Mouse (Mus musculus): ENCODE results near the gene Clec3a.

Clec3a gene

GRCm38 (mm10) chr8:114417786-114418185, at the start of gene Clec3a:
Clec3a (plus strand) TSS chr8:114418086.
- no peak for DNase-seq

GRCm38 (mm10) chr8:114369038-114369976, 48.6 kb upstream of the Clec3a start:
- DNase-seq = peak; percentile 75

- DNase-seq = no peak
Observed at GRCm38 (mm10) chr8:114374390-114374789, 43.5 kb upstream of the Clec3a start.

- DNase-seq = no peak
Observed at GRCm38 (mm10) chr8:114384189-114384588, 33.7 kb upstream of the Clec3a start.

- no peak for DNase-seq
Observed at GRCm38 (mm10) chr8:114387494-114387893, 30.4 kb upstream of the Clec3a start.

GRCm38 (mm10) chr8:114390465-114391254, 27.2 kb upstream of the Clec3a start:
- DNase-seq = no peak

GRCm38 (mm10) chr8:114398326-114398725, 19.6 kb upstream of the Clec3a start:
- no peak for DNase-seq

GRCm38 (mm10) chr8:114399273-114399672, 18.6 kb upstream of the Clec3a start:
- no peak for DNase-seq

GRCm38 (mm10) chr8:114401679-114402078, 16.2 kb upstream of the Clec3a start:
- no peak for DNase-seq

- DNase-seq = no peak
Observed at GRCm38 (mm10) chr8:114411421-114411820, 6.5 kb upstream of the Clec3a start.

- DNase-seq = no peak
Observed at GRCm38 (mm10) chr8:114418486-114418885, 600 bp downstream of the Clec3a start.

- no peak for DNase-seq
Observed at GRCm38 (mm10) chr8:114418904-114419303, 1.0 kb downstream of the Clec3a start.

- peak; percentile 57 for DNase-seq
Observed at GRCm38 (mm10) chr8:114421544-114421943, 3.7 kb downstream of the Clec3a start.

GRCm38 (mm10) chr8:114438236-114438635, 20.4 kb downstream of the Clec3a start:
- DNase-seq = no peak

- DNase-seq = peak; percentile 100
Observed at GRCm38 (mm10) chr8:114439334-114440204, 21.7 kb downstream of the Clec3a start, which contains the start of gene Wwox. Wwox (plus strand) TSS chr8:114439655.

GRCm38 (mm10) chr8:114440205-114440589, 22.3 kb downstream of the Clec3a start:
- no peak for DNase-seq

GRCm38 (mm10) chr8:114441616-114442015, 23.7 kb downstream of the Clec3a start:
- no peak for DNase-seq

GRCm38 (mm10) chr8:114446884-114447283, 29.0 kb downstream of the Clec3a start:
- no peak for DNase-seq

- DNase-seq = no peak
Observed at GRCm38 (mm10) chr8:114452278-114452677, 34.4 kb downstream of the Clec3a start.

GRCm38 (mm10) chr8:114452781-114453221, 34.9 kb downstream of the Clec3a start:
- DNase-seq = no peak

GRCm38 (mm10) chr8:114455302-114455701, 37.4 kb downstream of the Clec3a start:
- DNase-seq = no peak

- DNase-seq = no peak
Observed at GRCm38 (mm10) chr8:114455953-114456352, 38.1 kb downstream of the Clec3a start.
